Mouse (Mus musculus) embryonic facial prominence, embryonic 12.5 days (tissue): ENCODE data around the gene Pimreg. TPM values are rescaled to one million over a fixed set of nuclear protein-coding genes. Genes with fewer than 3 reads are reported as not detected.

ENCODE experiments used
- ATAC-seq: fragments of 200-750 bp; cut with Nextera tagmentation; 2 replicates; pipeline ENCODE4 v1.8.0; 2017; ENCODE audit not compliant: insufficient number of reproducible peaks, insufficient read depth, low FRiP score, low TSS enrichment
- H3K27ac ChIP-seq: fragments of 300-500 bp; sonication (generic); 2 replicates; pipeline ENCODE4 v1.5.1; 2016; ENCODE audit warnings: mild to moderate bottlenecking
- H3K27me3 ChIP-seq: fragments of 300-500 bp; sonication (generic); 2 replicates; pipeline ENCODE4 v1.6.1; 2016; ENCODE audit warnings: mild to moderate bottlenecking, moderate library complexity
- H3K36me3 ChIP-seq: fragments of 300-500 bp; sonication (generic); 2 replicates; pipeline ENCODE4 v1.6.1; 2016; ENCODE audit warnings: mild to moderate bottlenecking
- H3K4me1 ChIP-seq: fragments of 300-500 bp; sonication (generic); 2 replicates; pipeline ENCODE4 v1.6.1; 2016
- H3K4me2 ChIP-seq: fragments of 300-500 bp; sonication (generic); replicated peaks from 2 replicates; pipeline ENCODE4 v1.6.1; 2016; ENCODE audit warnings: mild to moderate bottlenecking, moderate library complexity
- H3K4me3 ChIP-seq: fragments of 300-500 bp; sonication (generic); 2 replicates; pipeline ENCODE4 v1.5.1; 2016; ENCODE audit warnings: mild to moderate bottlenecking
- H3K9ac ChIP-seq: fragments of 300-500 bp; sonication (generic); 2 replicates; pipeline ENCODE4 v1.6.1; 2016; ENCODE audit warnings: mild to moderate bottlenecking, moderate library complexity
- H3K9me3 ChIP-seq: fragments of 300-500 bp; sonication (generic); 2 replicates; pipeline ENCODE4 v1.6.1; 2016; ENCODE audit warnings: mild to moderate bottlenecking, moderate library complexity
- WGBS: fragments of 180-500 bp; shearing (Covaris S2); methylation state at CpG from one replicate; pipeline ENCODE4 v1.1.7; 2016; 5-methylcytosine and 5-hydroxymethylcytosine counted together
- polyA plus RNA-seq: library from polyadenylated mRNA; unstranded; fragments of >200 nt; fragmentation: Nextera tagmentation; extraction: Ambion mirVana; gene quantifications from 2 replicates; pipeline ENCODE4 v1.2.1, GENCODE M21; 2016

The Pimreg gene
- 143 and 144 TPM in 2 replicates for polyA plus RNA-seq

GRCm38 (mm10) chr11:72041768-72042607 lies at the start of gene Pimreg:
TSS of gene Pimreg (plus strand) at chr11:72042032.
- peak within 1 kb of the TSS; percentile 65 for H3K4me3 ChIP-seq
- peak within 1 kb of the TSS; percentile 66 for H3K9ac ChIP-seq
- H3K4me1 ChIP-seq, result peaks cover 29% of the 10 kb centered on the region
- under 1% methylated on average over 52 of the region's 52 CpGs for WGBS
- H3K4me2 ChIP-seq, result peak within 1 kb of the TSS; percentile 87
- H3K27me3 ChIP-seq, result 0 out of 2 replicates have a peak, but pooled peaks cover 3% of the 10 kb centered on the region
- ATAC-seq, result peak; percentile 91
- H3K36me3 ChIP-seq, result peaks cover 19% of the 10 kb centered on the region
- H3K27ac ChIP-seq, result peak within 1 kb of the TSS; percentile 81
- no peaks in the 10 kb centered on the region for H3K9me3 ChIP-seq

DNA sequence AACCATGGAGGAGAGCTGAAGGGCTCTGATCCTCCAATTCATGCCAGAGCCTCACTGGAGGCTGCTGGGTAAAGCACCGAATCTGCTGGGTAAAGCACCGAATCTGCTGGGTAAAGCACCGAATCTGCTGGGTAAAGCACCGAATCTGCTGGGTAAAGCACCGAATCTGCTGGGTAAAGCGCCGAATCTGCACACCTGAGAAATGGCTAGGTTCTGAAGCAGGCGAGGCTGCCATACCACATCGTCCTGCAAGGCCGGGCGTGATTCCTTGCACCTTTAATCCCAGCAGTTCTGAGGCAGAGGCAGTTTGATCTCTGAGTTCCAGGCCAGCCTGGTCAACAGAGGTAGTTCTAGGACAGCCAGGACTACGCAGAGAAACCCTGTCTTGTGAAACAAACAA lies 49.4 kb upstream of the Pimreg start:
- Histone ChIP-seq H3K9me3 (no peaks in the 10 kb centered on the region), H3K27ac (no peak overlapping the region), H3K9ac (no peak overlapping the region), H3K4me2 (no peak overlapping the region), H3K36me3 (no peaks in the 10 kb centered on the region), H3K4me1 (peaks cover 9% of the 10 kb centered on the region; the same call in 1 of the 2 replicates), H3K27me3 (no peaks in the 10 kb centered on the region), H3K4me3 (no peak overlapping the region)
- 91% methylated on average over 12 of the region's 12 CpGs for WGBS
- ATAC-seq, result no peak

DNA sequence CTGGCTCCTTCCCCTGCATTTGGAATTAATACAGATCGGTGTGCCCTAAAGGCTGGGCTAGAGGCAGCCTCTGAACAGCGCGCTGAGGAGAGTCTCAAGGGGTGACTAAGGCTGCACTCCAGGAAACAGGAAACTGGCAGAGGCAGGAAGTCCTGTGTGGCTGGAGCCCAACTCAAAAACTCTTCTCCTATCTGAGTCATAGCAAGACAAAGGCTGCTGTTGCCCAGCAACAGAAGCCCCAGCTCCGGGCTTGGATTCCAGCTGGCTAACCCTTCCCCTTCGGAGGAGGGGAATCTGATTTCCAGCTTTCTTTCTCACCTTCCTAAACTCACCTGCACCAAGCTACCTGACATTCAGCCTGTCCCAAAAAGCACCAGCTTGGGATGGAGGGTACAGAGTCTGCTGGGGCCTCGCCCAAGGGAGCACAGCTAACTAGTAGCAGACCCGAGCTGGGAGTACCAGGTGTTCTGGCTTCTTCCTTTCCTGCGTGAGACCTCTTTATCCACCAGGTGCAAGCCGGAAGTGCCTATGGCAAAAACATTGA lies 45.8 kb upstream of the Pimreg start:
- ATAC-seq, result no peak; the same call in 1 of the 2 replicates
- Histone ChIP-seq H3K4me3 (no peak overlapping the region), H3K36me3 (no peaks in the 10 kb centered on the region), H3K9me3 (no peaks in the 10 kb centered on the region), H3K27ac (no peak overlapping the region), H3K4me1 (peaks cover 6% of the 10 kb centered on the region; the same call in 1 of the 2 replicates), H3K27me3 (no peaks in the 10 kb centered on the region), H3K9ac (no peak overlapping the region), H3K4me2 (peak overlapping the region; percentile 28)
- 17% methylated on average over 9 of the region's 9 CpGs for WGBS

- Histone ChIP-seq H3K27me3 (no peaks in the 10 kb centered on the region), H3K4me3 (no peak overlapping the region), H3K9me3 (no peaks in the 10 kb centered on the region), H3K4me2 (no peak overlapping the region), H3K9ac (no peak overlapping the region), H3K36me3 (no peaks in the 10 kb centered on the region), H3K4me1 (peaks cover 6% of the 10 kb centered on the region; the same call in 1 of the 2 replicates), H3K27ac (no peak overlapping the region)
- 28% methylated on average over 11 of the region's 11 CpGs for WGBS
- no peak for ATAC-seq
Observed at GRCm38 (mm10) chr11:71996805-71997204, 45.0 kb upstream of the Pimreg start.

GRCm38 (mm10) chr11:72000194-72000593 lies 41.6 kb upstream of the Pimreg start:
- 85% methylated on average over 6 of the region's 6 CpGs for WGBS
- Histone ChIP-seq H3K27ac (no peak overlapping the region), H3K9ac (no peak overlapping the region), H3K4me3 (no peak overlapping the region), H3K9me3 (no peaks in the 10 kb centered on the region), H3K4me2 (no peak overlapping the region), H3K4me1 (peaks cover 13% of the 10 kb centered on the region; the same call in 1 of the 2 replicates), H3K36me3 (no peaks in the 10 kb centered on the region), H3K27me3 (no peaks in the 10 kb centered on the region)
- ATAC-seq, result no peak

DNA sequence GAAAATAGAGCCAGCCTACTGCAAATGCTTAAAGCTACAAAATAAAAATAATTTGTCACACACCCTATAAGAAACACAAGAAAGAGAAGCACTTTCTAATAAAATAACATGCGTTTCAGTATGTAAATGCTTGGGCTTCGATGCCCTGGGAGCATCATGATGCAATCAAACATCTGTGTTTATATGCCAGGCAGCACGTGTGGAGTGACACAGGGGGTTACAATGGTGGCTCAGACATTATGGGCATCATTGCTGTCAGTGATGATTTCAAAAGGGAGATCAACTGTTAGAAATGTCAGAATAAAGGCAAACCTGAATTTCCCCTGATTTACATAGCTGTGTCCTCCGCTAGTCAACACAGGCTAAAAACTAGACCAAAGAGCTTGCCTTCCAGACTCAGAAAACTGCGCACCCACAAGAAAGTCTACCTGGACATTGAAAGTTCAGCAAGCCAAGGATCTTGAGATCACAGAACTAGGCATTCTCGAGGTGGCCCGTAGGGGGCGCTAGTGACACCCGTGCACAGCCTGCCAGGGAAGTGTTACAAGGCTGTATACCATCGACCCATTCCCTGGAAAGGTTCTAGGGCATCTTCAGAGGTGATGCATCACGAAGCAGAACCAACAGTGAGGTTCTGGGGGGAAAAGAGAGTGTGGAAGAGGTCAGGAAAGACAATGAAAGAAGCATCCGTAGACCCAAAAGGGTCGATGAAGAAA lies 39.5 kb upstream of the Pimreg start:
- Histone ChIP-seq H3K9ac (no peak overlapping the region), H3K27me3 (no peaks in the 10 kb centered on the region), H3K27ac (no peak overlapping the region), H3K36me3 (no peaks in the 10 kb centered on the region), H3K4me2 (no peak overlapping the region), H3K4me3 (no peak overlapping the region), H3K9me3 (no peaks in the 10 kb centered on the region), H3K4me1 (0 out of 2 replicates have a peak, but pooled peaks cover 6% of the 10 kb centered on the region)
- ATAC-seq, result no peak
- 47% methylated on average over 13 of the region's 13 CpGs for WGBS

DNA sequence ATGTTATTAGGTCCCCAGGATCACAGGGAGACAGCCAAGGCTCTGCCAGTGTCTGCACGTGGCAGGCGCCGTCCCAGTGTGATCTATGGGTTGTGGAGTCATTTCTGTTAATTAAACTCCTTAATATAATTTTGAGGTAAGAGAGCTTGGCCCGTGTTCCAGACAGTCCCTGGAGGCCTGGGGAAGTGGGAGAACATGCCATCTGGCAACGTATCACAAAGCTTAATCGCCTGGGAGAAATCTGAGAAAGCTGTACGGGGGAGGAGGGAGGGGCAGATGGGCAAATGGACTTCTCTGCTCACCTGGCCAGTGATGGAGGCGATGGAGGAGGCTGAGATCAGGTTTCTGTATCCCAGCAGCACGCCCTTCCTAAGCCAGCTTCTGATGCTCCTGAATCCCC lies 38.7 kb upstream of the Pimreg start:
- Histone ChIP-seq H3K4me2 (no peak overlapping the region), H3K4me3 (no peak overlapping the region), H3K27ac (no peak overlapping the region), H3K27me3 (no peaks in the 10 kb centered on the region), H3K9ac (no peak overlapping the region), H3K9me3 (no peaks in the 10 kb centered on the region), H3K4me1 (0 out of 2 replicates have a peak, but pooled peaks cover 6% of the 10 kb centered on the region), H3K36me3 (no peaks in the 10 kb centered on the region)
- WGBS, result 40% methylated on average over 9 of the region's 9 CpGs
- no peak for ATAC-seq

- 97% methylated on average over 6 of the region's 6 CpGs for WGBS
- no peak overlapping the region for H3K4me3 ChIP-seq
- no peak overlapping the region for H3K9ac ChIP-seq
- no peak overlapping the region for H3K27ac ChIP-seq
- no peak overlapping the region for H3K4me2 ChIP-seq
- H3K27me3 ChIP-seq, result no peaks in the 10 kb centered on the region
- peaks cover 13% of the 10 kb centered on the region for H3K4me1 ChIP-seq
- H3K9me3 ChIP-seq, result no peaks in the 10 kb centered on the region
- ATAC-seq, result no peak
- H3K36me3 ChIP-seq, result no peaks in the 10 kb centered on the region
Observed at GRCm38 (mm10) chr11:72005547-72005946, 36.3 kb upstream of the Pimreg start.

DNA sequence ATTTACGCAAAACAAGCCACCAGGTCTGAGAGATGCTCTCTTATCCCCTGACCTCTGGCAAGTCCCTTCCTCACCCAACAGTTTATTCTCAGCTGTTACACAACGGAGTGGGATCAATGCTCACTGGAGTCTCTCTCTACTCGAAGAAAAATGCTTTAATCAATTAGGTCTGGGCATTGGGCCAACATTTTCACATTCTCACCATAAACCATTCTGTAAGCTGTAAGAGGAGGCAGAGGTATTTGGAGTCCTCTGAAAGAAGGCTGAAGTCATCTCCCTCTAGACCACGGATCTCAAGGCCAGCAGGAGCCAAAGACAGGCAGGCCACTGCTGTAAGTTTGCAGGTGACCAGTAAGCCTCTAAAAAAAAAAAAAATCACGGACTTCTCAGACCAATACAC lies 31.5 kb upstream of the Pimreg start:
- no peaks in the 10 kb centered on the region for H3K9me3 ChIP-seq
- no peak overlapping the region for H3K9ac ChIP-seq
- H3K4me3 ChIP-seq, result no peak overlapping the region
- H3K36me3 ChIP-seq, result no peaks in the 10 kb centered on the region
- no peak; the same call in 1 of the 2 replicates for ATAC-seq
- 46% methylated on average over 5 of the region's 5 CpGs for WGBS
- H3K27ac ChIP-seq, result peak overlapping the region; percentile 46; the same call in 1 of the 2 replicates
- H3K4me1 ChIP-seq, result peaks cover 23% of the 10 kb centered on the region
- no peak overlapping the region for H3K4me2 ChIP-seq
- no peaks in the 10 kb centered on the region for H3K27me3 ChIP-seq

- WGBS, result 54% methylated on average over 9 of the region's 9 CpGs
- Histone ChIP-seq H3K4me1 (peaks cover 23% of the 10 kb centered on the region), H3K27ac (peak overlapping the region; percentile 46), H3K9me3 (no peaks in the 10 kb centered on the region), H3K4me2 (no peak overlapping the region), H3K4me3 (no peak overlapping the region), H3K36me3 (no peaks in the 10 kb centered on the region), H3K27me3 (no peaks in the 10 kb centered on the region), H3K9ac (no peak overlapping the region)
- no peak for ATAC-seq
Observed at GRCm38 (mm10) chr11:72010940-72011722, 30.7 kb upstream of the Pimreg start.

- ATAC-seq, result no peak
- H3K27ac ChIP-seq, result no peak overlapping the region
- no peaks in the 10 kb centered on the region for H3K27me3 ChIP-seq
Observed at GRCm38 (mm10) chr11:72011955-72012354, 29.9 kb upstream of the Pimreg start.

More at GRCm38 (mm10) chr11:72011955-72012354, 29.9 kb upstream of the Pimreg start:
- WGBS, result 76% methylated on average over 1 of the region's 1 CpGs
- Histone ChIP-seq H3K4me1 (peaks cover 23% of the 10 kb centered on the region), H3K9me3 (no peaks in the 10 kb centered on the region), H3K9ac (no peak overlapping the region), H3K4me3 (no peak overlapping the region), H3K4me2 (no peak overlapping the region), H3K36me3 (no peaks in the 10 kb centered on the region)
